Mouse (Mus musculus) heart, embryonic 11.5 days (tissue): ENCODE results near the gene Elovl3. TPM values are rescaled to one million over a fixed set of nuclear protein-coding genes. Genes with fewer than 3 reads are reported as not detected.

Experiments used
- ATAC-seq: fragments of 200-750 bp; cut with Nextera tagmentation; replicated peaks from 2 replicates; pipeline ENCODE4 v1.8.0; 2017; ENCODE audit warnings: moderate library complexity; ENCODE audit not compliant: insufficient number of reproducible peaks, low FRiP score, low TSS enrichment
- H3K27ac ChIP-seq: fragments of 300-500 bp; sonication (generic); 2 replicates; pipeline ENCODE4 v1.5.1; 2014; ENCODE audit warnings: mild to moderate bottlenecking, low read depth, low read length
- H3K27me3 ChIP-seq: fragments of 300-500 bp; sonication (generic); 2 replicates; pipeline ENCODE4 v1.6.1; 2014; ENCODE audit warnings: mild to moderate bottlenecking, low read length, mixed read lengths; ENCODE audit not compliant: control insufficient read depth, insufficient read depth
- H3K36me3 ChIP-seq: fragments of 300-500 bp; sonication (generic); 2 replicates; pipeline ENCODE4 v1.6.1; 2014; ENCODE audit warnings: mild to moderate bottlenecking, low read length, moderate library complexity, mixed read lengths; ENCODE audit not compliant: control insufficient read depth, insufficient read depth
- H3K4me1 ChIP-seq: fragments of 300-500 bp; sonication (generic); 2 replicates; pipeline ENCODE4 v1.6.1; 2014; ENCODE audit warnings: low read length; ENCODE audit not compliant: control insufficient read depth, insufficient read depth
- H3K4me2 ChIP-seq: fragments of 300-500 bp; sonication (generic); 2 replicates; pipeline ENCODE4 v1.6.1; 2014; ENCODE audit warnings: mild to moderate bottlenecking, moderate library complexity
- H3K4me3 ChIP-seq: fragments of 300-500 bp; sonication (generic); 2 replicates; pipeline ENCODE4 v1.5.1; 2014; ENCODE audit warnings: low read depth, low read length
- H3K9ac ChIP-seq: fragments of 300-500 bp; sonication (generic); 2 replicates; pipeline ENCODE4 v1.6.1; 2014; ENCODE audit warnings: mild to moderate bottlenecking, low read depth, low read length, moderate library complexity
- H3K9me3 ChIP-seq: fragments of 300-500 bp; sonication (generic); replicated peaks from 2 replicates; pipeline ENCODE4 v1.6.1; 2016; ENCODE audit warnings: low read length; ENCODE audit not compliant: control insufficient read depth
- WGBS: fragments of 180-500 bp; shearing (Covaris S2); extraction: QIAGEN DNeasy Blood & Tissue Kit; methylation state at CpG from one replicate; pipeline ENCODE4 v1.1.7; 2014; ENCODE audit not compliant: insufficient replicate concordance; 5-methylcytosine and 5-hydroxymethylcytosine counted together
- polyA plus RNA-seq: library from polyadenylated mRNA; unstranded; fragments of >200 nt; fragmentation: Nextera tagmentation; extraction: Ambion mirVana; gene quantifications from 2 replicates; pipeline ENCODE4 v1.2.1, GENCODE M21; 2014

Elovl3 gene
- polyA plus RNA-seq, 1 experiment from 2014 or later: not detected

GRCm38 (mm10) chr19:46169396-46169795 is 37.7 kb downstream of the Elovl3 start:
- Histone ChIP-seq H3K4me1 (no peaks in the 10 kb centered on the region), H3K36me3 (peaks cover 21% of the 10 kb centered on the region), H3K9ac (no peak overlapping the region), H3K4me3 (no peak overlapping the region), H3K27me3 (no peaks in the 10 kb centered on the region), H3K4me2 (no peak overlapping the region), H3K27ac (no peak overlapping the region), H3K9me3 (no peaks in the 10 kb centered on the region)
- 87% methylated on average over 3 of the region's 3 CpGs for WGBS
- no peak for ATAC-seq

DNA sequence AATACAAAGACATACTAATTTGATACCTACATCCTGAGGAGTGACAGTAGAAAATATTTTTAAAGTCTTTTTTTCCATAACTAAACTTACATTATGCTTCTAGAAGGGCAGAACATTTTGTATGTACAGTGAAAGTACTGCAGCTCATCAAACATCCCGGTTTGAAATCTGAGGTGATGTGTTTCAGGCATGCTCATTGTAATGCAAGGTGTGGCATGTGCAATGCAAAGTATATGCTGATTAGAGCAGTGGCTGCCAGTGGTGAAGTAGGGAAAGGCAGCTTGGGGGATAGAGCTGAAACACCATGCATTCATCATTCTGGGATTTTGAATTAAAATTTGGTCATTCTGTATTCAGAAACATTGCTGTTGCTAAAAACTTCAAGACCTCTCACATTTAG is 38.2 kb downstream of the Elovl3 start:
- Histone ChIP-seq H3K4me1 (no peaks in the 10 kb centered on the region), H3K36me3 (peaks cover 17% of the 10 kb centered on the region), H3K4me2 (no peak overlapping the region), H3K27me3 (no peaks in the 10 kb centered on the region), H3K27ac (no peak overlapping the region), H3K9me3 (no peaks in the 10 kb centered on the region), H3K4me3 (no peak overlapping the region), H3K9ac (no peak overlapping the region)
- 61% methylated on average over 1 of the region's 1 CpGs for WGBS
- no peak for ATAC-seq

GRCm38 (mm10) chr19:46172541-46172940 is 40.8 kb downstream of the Elovl3 start:
- ATAC-seq: no peak
- H3K4me3 ChIP-seq: no peak overlapping the region
- 77% methylated on average over 5 of the region's 5 CpGs for WGBS

DNA sequence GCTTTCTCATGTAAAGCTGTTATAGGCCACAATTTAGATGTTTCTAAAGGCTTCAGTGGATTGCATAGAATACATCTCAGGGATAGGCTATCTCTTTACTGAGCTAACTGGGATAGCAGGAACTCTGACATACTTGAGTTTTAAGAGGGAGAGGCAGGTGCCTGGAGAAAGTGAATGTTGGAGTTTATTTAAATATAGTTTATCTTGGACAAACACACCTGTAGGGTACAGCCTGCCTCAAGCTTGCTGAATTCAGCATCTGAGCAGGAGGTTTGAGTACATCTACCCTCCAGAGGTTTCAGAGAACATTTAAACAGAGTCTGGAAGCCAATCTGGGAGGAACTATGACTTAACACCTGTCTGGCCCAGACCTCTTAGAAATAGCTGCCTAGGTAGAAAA is 43.5 kb downstream of the Elovl3 start:
- Histone ChIP-seq H3K4me3 (no peak overlapping the region), H3K4me2 (no peak overlapping the region), H3K4me1 (no peaks in the 10 kb centered on the region), H3K27ac (no peak overlapping the region), H3K27me3 (no peaks in the 10 kb centered on the region), H3K36me3 (peaks cover 5% of the 10 kb centered on the region; the same call in 1 of the 2 replicates), H3K9ac (no peak overlapping the region), H3K9me3 (no peaks in the 10 kb centered on the region)
- no peak for ATAC-seq

More at GRCm38 (mm10) chr19:46172541-46172940, 40.8 kb downstream of the Elovl3 start:
- Histone ChIP-seq H3K4me1 (no peaks in the 10 kb centered on the region), H3K27ac (no peak overlapping the region), H3K9me3 (no peaks in the 10 kb centered on the region), H3K27me3 (no peaks in the 10 kb centered on the region), H3K4me2 (no peak overlapping the region), H3K9ac (no peak overlapping the region), H3K36me3 (peaks cover 5% of the 10 kb centered on the region; the same call in 1 of the 2 replicates)

DNA sequence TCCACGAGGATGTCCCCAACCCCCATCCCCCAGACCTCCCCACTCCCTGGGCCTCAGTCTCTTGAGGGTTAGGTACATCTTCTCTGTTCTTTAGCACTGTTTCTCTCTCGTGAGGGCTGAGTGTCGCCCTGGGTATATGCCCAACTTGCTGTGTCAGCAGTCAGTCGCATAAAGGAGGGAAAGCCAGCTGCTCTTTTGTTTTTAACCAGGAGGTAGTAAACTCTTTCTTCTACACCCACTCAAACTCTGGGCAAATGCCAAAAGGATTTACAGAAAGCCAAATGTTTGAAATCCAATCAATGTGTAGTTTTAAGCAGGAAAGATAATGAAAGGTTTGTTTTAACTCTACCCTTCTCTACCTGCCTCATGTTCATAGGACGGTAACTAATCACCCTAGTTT is 45.3 kb downstream of the Elovl3 start:
- 65% methylated on average over 5 of the region's 5 CpGs for WGBS
- H3K36me3 ChIP-seq: peaks cover 2% of the 10 kb centered on the region; the same call in 1 of the 2 replicates
- no peaks in the 10 kb centered on the region for H3K27me3 ChIP-seq
- no peak overlapping the region for H3K4me3 ChIP-seq
- no peaks in the 10 kb centered on the region for H3K4me1 ChIP-seq
- no peaks in the 10 kb centered on the region for H3K9me3 ChIP-seq
- H3K4me2 ChIP-seq: no peak overlapping the region
- H3K27ac ChIP-seq: no peak overlapping the region
- no peak overlapping the region for H3K9ac ChIP-seq
- ATAC-seq: no peak

GRCm38 (mm10) chr19:46180274-46180673 is 48.6 kb downstream of the Elovl3 start:
- Histone ChIP-seq H3K4me2 (no peak overlapping the region), H3K27me3 (no peaks in the 10 kb centered on the region), H3K27ac (no peak overlapping the region), H3K36me3 (0 out of 2 replicates have a peak, but pooled peaks cover 3% of the 10 kb centered on the region), H3K9me3 (no peaks in the 10 kb centered on the region), H3K4me1 (no peaks in the 10 kb centered on the region), H3K4me3 (no peak overlapping the region), H3K9ac (no peak overlapping the region)
- no peak for ATAC-seq
- WGBS: 86% methylated on average over 2 of the region's 2 CpGs

GRCm38 (mm10) chr19:46182241-46182640 is 50.5 kb downstream of the Elovl3 start:
- Histone ChIP-seq H3K27me3 (no peaks in the 10 kb centered on the region), H3K4me3 (no peak overlapping the region), H3K9ac (no peak overlapping the region), H3K27ac (no peak overlapping the region), H3K4me1 (peaks cover 10% of the 10 kb centered on the region), H3K4me2 (no peak overlapping the region), H3K36me3 (0 out of 2 replicates have a peak, but pooled peaks cover 3% of the 10 kb centered on the region), H3K9me3 (no peaks in the 10 kb centered on the region)
- 88% methylated on average over 3 of the region's 3 CpGs for WGBS
- ATAC-seq: no peak

Other genes with a start within 250 kb of the Elovl3 start
- gene Armh3, start 133.4 kb upstream of the Elovl3 start, polyA plus RNA-seq: 9.6 and 11.9 TPM in 2 replicates
- 3.0 and 3.6 TPM in 2 replicates for gene Hps6, start 128.4 kb upstream of the Elovl3 start, polyA plus RNA-seq
- 36.8 and 46.7 TPM in 2 replicates for gene Pprc1, start 87.0 kb upstream of the Elovl3 start, polyA plus RNA-seq
- 53.6 and 59.7 TPM in 2 replicates for gene Ldb1, start 86.7 kb upstream of the Elovl3 start, polyA plus RNA-seq
- 64.1 and 65.4 TPM in 2 replicates for gene Nolc1, start 56.0 kb upstream of the Elovl3 start, polyA plus RNA-seq
- gene Pitx3, start 16.4 kb downstream of the Elovl3 start, polyA plus RNA-seq: 0.26 TPM in 1 of 2 replicates, not detected in the other
- gene Gbf1, start 20.6 kb downstream of the Elovl3 start, polyA plus RNA-seq: 34.0 and 45.7 TPM in 2 replicates
- 6.8 and 7.3 TPM in 2 replicates for gene Nfkb2, start 172.4 kb downstream of the Elovl3 start, polyA plus RNA-seq
- 8.8 and 9.1 TPM in 2 replicates for gene Psd, start 195.3 kb downstream of the Elovl3 start, polyA plus RNA-seq
- gene Fbxl15, start 196.3 kb downstream of the Elovl3 start, polyA plus RNA-seq: 9.6 and 9.7 TPM in 2 replicates
- 124 and 139 TPM in 2 replicates for gene Cuedc2, start 206.8 kb downstream of the Elovl3 start, polyA plus RNA-seq
- gene Mfsd13a, start 209.2 kb downstream of the Elovl3 start, polyA plus RNA-seq: 3.1 and 4.0 TPM in 2 replicates
- gene 2310034G01Rik, start 218.4 kb downstream of the Elovl3 start, polyA plus RNA-seq: 0.90 and 1.0 TPM in 2 replicates